13 mouse cellular contexts compared by ENCODE assay signal in genomic region chr4:45869021-45869815, GRCm38 (mm10). TPM values are rescaled to one million over a fixed set of nuclear protein-coding genes. Genes with fewer than 3 reads are reported as not detected.
DNase-seq lines count a peak whose midpoint lies in the region; ATAC-seq and TF ChIP-seq lines count a peak whose summit lies in the region.
"Had no signal": no experiment of that assay in that cellular context is flagged by ENCODE, and none has a peak within 500 bp of the region (broad histone marks: within the 10 kb centered on the region; RNA-seq: fewer than 3 reads in every experiment).

No protein-coding gene starts in this region.

- TF ChIP-seq POLR2A in thymus, adult 2 months (IDR thresholded peaks at IDR 0.05; ENCODE audit: control insufficient read depth, extremely low read depth, insufficient read depth, low read length, poor library complexity): no peak

- H3K36me3 ChIP-seq in kidney, embryonic 15.5 days: no peaks in the 10 kb centered on the region
- no peaks in the 10 kb centered on the region for H3K36me3 ChIP-seq in embryonic facial prominence, embryonic 11.5 days (replicated peaks; ENCODE audit: control insufficient read depth, insufficient read depth, low read depth, low read length)
- H3K36me3 ChIP-seq in hindbrain, postnatal 0 days (ENCODE audit: insufficient read depth, low read length): no peaks in the 10 kb centered on the region
- H3K36me3 ChIP-seq in neural tube, embryonic 15.5 days: no peaks in the 10 kb centered on the region
- H3K36me3 ChIP-seq in thymus, adult 2 months (ENCODE audit: control insufficient read depth, insufficient read depth, low read length): no peaks in the 10 kb centered on the region

- no peak for DNase-seq in kidney, adult 8-10 months
- DNase-seq in embryonic facial prominence, embryonic 11.5 days (ENCODE audit: low spot score): peak; percentile 49
- no peak for DNase-seq in hindbrain, postnatal 0 days (ENCODE audit: low spot score)
- no peak for DNase-seq in urinary bladder, postnatal 10 days (ENCODE audit: low spot score)
- no peak for DNase-seq in testis, postnatal 14 days (ENCODE audit: low spot score)
- DNase-seq in thymus, adult 2 months: no peak
- DNase-seq: kidney, adult 11 months; left cerebral cortex, postnatal 4 days had no signal

- H3K9me3 ChIP-seq in kidney, embryonic 15.5 days (replicated peaks): no peaks in the 10 kb centered on the region
- H3K9me3 ChIP-seq in embryonic facial prominence, embryonic 11.5 days (replicated peaks; ENCODE audit: control insufficient read depth, low read length): no peaks in the 10 kb centered on the region
- H3K9me3 ChIP-seq in hindbrain, postnatal 0 days (ENCODE audit: low read length): no peaks in the 10 kb centered on the region
- H3K9me3 ChIP-seq in neural tube, embryonic 15.5 days (replicated peaks): no peaks in the 10 kb centered on the region

- no peak for ATAC-seq in kidney, embryonic 15.5 days (replicated peaks; ENCODE audit: low FRiP score)
- ATAC-seq in embryonic facial prominence, embryonic 11.5 days (replicated peaks; ENCODE audit: insufficient number of reproducible peaks, low FRiP score, low TSS enrichment, low read depth): no peak
- ATAC-seq in hindbrain, postnatal 0 days: no peak
- no peak for ATAC-seq in neural tube, embryonic 15.5 days (ENCODE audit: low FRiP score)

- peaks cover 6% of the 10 kb centered on the region; the same call in 1 of the 2 replicates for H3K4me1 ChIP-seq in kidney, embryonic 15.5 days
- no peaks in the 10 kb centered on the region for H3K4me1 ChIP-seq in embryonic facial prominence, embryonic 11.5 days (ENCODE audit: control insufficient read depth, insufficient read depth, low read length)
- no peaks in the 10 kb centered on the region for H3K4me1 ChIP-seq in hindbrain, postnatal 0 days (ENCODE audit: insufficient read depth, low read length)
- H3K4me1 ChIP-seq in neural tube, embryonic 15.5 days: no peaks in the 10 kb centered on the region
- H3K4me1 ChIP-seq in thymus, adult 2 months (replicated peaks; ENCODE audit: control insufficient read depth, insufficient read depth, low read length): no peaks in the 10 kb centered on the region

- H3K4me3 ChIP-seq in kidney, embryonic 15.5 days (replicated peaks): no peak overlapping the region; the same call in 1 of the 2 replicates
- H3K4me3 ChIP-seq in embryonic facial prominence, embryonic 11.5 days (ENCODE audit: low read depth, low read length): no peak overlapping the region
- no peak overlapping the region for H3K4me3 ChIP-seq in hindbrain, postnatal 0 days (ENCODE audit: low read length)
- no peak overlapping the region for H3K4me3 ChIP-seq in neural tube, embryonic 15.5 days (replicated peaks)
- no peak overlapping the region for H3K4me3 ChIP-seq in thymus, adult 2 months (ENCODE audit: control insufficient read depth, insufficient read depth, low read length)

- no peak overlapping the region for H3K27ac ChIP-seq in kidney, embryonic 15.5 days
- no peak overlapping the region for H3K27ac ChIP-seq in embryonic facial prominence, embryonic 11.5 days (replicated peaks; ENCODE audit: low read depth, low read length)
- no peak overlapping the region for H3K27ac ChIP-seq in hindbrain, postnatal 0 days
- H3K27ac ChIP-seq in neural tube, embryonic 15.5 days (replicated peaks): no peak overlapping the region
- no peak overlapping the region for H3K27ac ChIP-seq in thymus, adult 2 months (ENCODE audit: control insufficient read depth, insufficient read depth, low read length)

- H3K9ac ChIP-seq in kidney, embryonic 15.5 days: no peak overlapping the region
- no peak overlapping the region for H3K9ac ChIP-seq in embryonic facial prominence, embryonic 11.5 days (replicated peaks; ENCODE audit: low read length)
- H3K9ac ChIP-seq in hindbrain, postnatal 0 days (replicated peaks; ENCODE audit: low read length): no peak overlapping the region
- H3K9ac ChIP-seq in neural tube, embryonic 15.5 days (replicated peaks): no peak overlapping the region

- peak overlapping the region; percentile 42 for H3K4me2 ChIP-seq in kidney, embryonic 15.5 days
- H3K4me2 ChIP-seq in embryonic facial prominence, embryonic 11.5 days (ENCODE audit: low read depth, low read length): peak overlapping the region; percentile 21; the same call in 1 of the 2 replicates
- H3K4me2 ChIP-seq in hindbrain, postnatal 0 days (ENCODE audit: low read depth, low read length): 0 out of 2 replicates have a peak overlapping the region, but pooled peaks have one; percentile 27
- H3K4me2 ChIP-seq in neural tube, embryonic 15.5 days: peak overlapping the region; percentile 22

- WGBS in kidney, embryonic 15.5 days: 31% methylated on average over 24 of the region's 24 CpGs
- 18% methylated on average over 24 of the region's 24 CpGs for WGBS in embryonic facial prominence, embryonic 11.5 days
- WGBS in hindbrain, postnatal 0 days: 26% methylated on average over 24 of the region's 24 CpGs
- 38% methylated on average over 24 of the region's 24 CpGs for WGBS in neural tube, embryonic 15.5 days
- 77% methylated on average over 24 of the region's 24 CpGs for WGBS in thymus, adult 2 months

- no peak for TF ChIP-seq CTCF in hindbrain, postnatal 0 days (IDR thresholded peaks at IDR 0.05; ENCODE audit: low read depth)
- no peak for TF ChIP-seq CTCF in thymus, adult 2 months (IDR thresholded peaks at IDR 0.05; ENCODE audit: borderline replicate concordance, control insufficient read depth, extremely low read depth, insufficient read depth, low read length, poor library complexity)

- no peaks in the 10 kb centered on the region for H3K27me3 ChIP-seq in kidney, embryonic 15.5 days
- H3K27me3 ChIP-seq in embryonic facial prominence, embryonic 11.5 days (ENCODE audit: control insufficient read depth, insufficient read depth, low read length): no peaks in the 10 kb centered on the region
- H3K27me3 ChIP-seq in hindbrain, postnatal 0 days (ENCODE audit: insufficient read depth, low read length): no peaks in the 10 kb centered on the region
- no peaks in the 10 kb centered on the region for H3K27me3 ChIP-seq in neural tube, embryonic 15.5 days (replicated peaks)
- no peaks in the 10 kb centered on the region for H3K27me3 ChIP-seq in thymus, adult 2 months (ENCODE audit: control insufficient read depth, insufficient read depth, low read length)

RNA-seq across cellular contexts. Expression of gene Stra6l, which starts 20.8 kb away (rescaled TPM):
- 0.57 and 0.84 TPM in 2 replicates for polyA plus RNA-seq in kidney, embryonic 15.5 days (2015; fragmentation: Nextera tagmentation; extraction: Ambion mirVana)
- polyA plus RNA-seq in embryonic facial prominence, embryonic 11.5 days (2014; fragmentation: Nextera tagmentation; extraction: Ambion mirVana): 0.13 and 0.14 TPM in 2 replicates
- total RNA-seq in hindbrain, postnatal 0 days (2014; rRNA removed): 0.07 and 0.26 TPM in 2 replicates
- 0.11 and 0.20 TPM in 2 replicates for polyA plus RNA-seq in hindbrain, postnatal 0 days (2015; fragmentation: Nextera tagmentation; extraction: Ambion mirVana)
- 0.50 and 1.1 TPM in 2 replicates for polyA plus RNA-seq in neural tube, embryonic 15.5 days (2015; fragmentation: Nextera tagmentation; extraction: Ambion mirVana)
- polyA plus RNA-seq in thymus, adult 2 months (2012; rRNA removed): 1.3 and 1.7 TPM in 2 replicates
- total RNA-seq: MEL had no signal

RNA-seq across cellular contexts. Expression of gene Ccdc180, which starts 20.9 kb away (rescaled TPM):
- 0.35 and 0.58 TPM in 2 replicates for polyA plus RNA-seq in kidney, embryonic 15.5 days (2015; fragmentation: Nextera tagmentation; extraction: Ambion mirVana)
- polyA plus RNA-seq in embryonic facial prominence, embryonic 11.5 days (2014; fragmentation: Nextera tagmentation; extraction: Ambion mirVana): not detected in 2 replicates
- 0.63 and 1.0 TPM in 2 replicates for total RNA-seq in hindbrain, postnatal 0 days (2014; rRNA removed)
- 0.20 and 0.51 TPM in 2 replicates for polyA plus RNA-seq in hindbrain, postnatal 0 days (2015; fragmentation: Nextera tagmentation; extraction: Ambion mirVana)
- 0.27 and 0.38 TPM in 2 replicates for polyA plus RNA-seq in neural tube, embryonic 15.5 days (2015; fragmentation: Nextera tagmentation; extraction: Ambion mirVana)
- polyA plus RNA-seq in thymus, adult 2 months (2012; rRNA removed): 0.05 TPM in 1 of 2 replicates, not detected in the other
- total RNA-seq: monocyte, adult 5-6 weeks had no signal
- polyA plus RNA-seq: small intestine, adult 2 months had no signal

RNA-seq across cellular contexts. Expression of gene Igfbpl1, which starts 42.5 kb away (rescaled TPM):
- 0.06 and 0.10 TPM in 2 replicates for polyA plus RNA-seq in kidney, embryonic 15.5 days (2015; fragmentation: Nextera tagmentation; extraction: Ambion mirVana)
- 10.0 and 13.4 TPM in 2 replicates for polyA plus RNA-seq in embryonic facial prominence, embryonic 11.5 days (2014; fragmentation: Nextera tagmentation; extraction: Ambion mirVana)
- total RNA-seq in hindbrain, postnatal 0 days (2014; rRNA removed): 86.1 and 103 TPM in 2 replicates
- 20.3 and 22.2 TPM in 2 replicates for polyA plus RNA-seq in hindbrain, postnatal 0 days (2015; fragmentation: Nextera tagmentation; extraction: Ambion mirVana)
- polyA plus RNA-seq in neural tube, embryonic 15.5 days (2015; fragmentation: Nextera tagmentation; extraction: Ambion mirVana): 14.2 and 24.7 TPM in 2 replicates
- 0.15 and 0.27 TPM in 2 replicates for polyA plus RNA-seq in thymus, adult 2 months (2012; rRNA removed)
- total RNA-seq: MEL; monocyte, adult 5-6 weeks had no signal
